Mouse (Mus musculus): ENCODE results near the gene Gna11. TPM values are rescaled to one million over a fixed set of nuclear protein-coding genes. Genes with fewer than 3 reads are reported as not detected.

The Gna11 gene
- total and polyA plus RNA-seq, 2 experiments from 2014 or later: 114 to 126 TPM

DNA sequence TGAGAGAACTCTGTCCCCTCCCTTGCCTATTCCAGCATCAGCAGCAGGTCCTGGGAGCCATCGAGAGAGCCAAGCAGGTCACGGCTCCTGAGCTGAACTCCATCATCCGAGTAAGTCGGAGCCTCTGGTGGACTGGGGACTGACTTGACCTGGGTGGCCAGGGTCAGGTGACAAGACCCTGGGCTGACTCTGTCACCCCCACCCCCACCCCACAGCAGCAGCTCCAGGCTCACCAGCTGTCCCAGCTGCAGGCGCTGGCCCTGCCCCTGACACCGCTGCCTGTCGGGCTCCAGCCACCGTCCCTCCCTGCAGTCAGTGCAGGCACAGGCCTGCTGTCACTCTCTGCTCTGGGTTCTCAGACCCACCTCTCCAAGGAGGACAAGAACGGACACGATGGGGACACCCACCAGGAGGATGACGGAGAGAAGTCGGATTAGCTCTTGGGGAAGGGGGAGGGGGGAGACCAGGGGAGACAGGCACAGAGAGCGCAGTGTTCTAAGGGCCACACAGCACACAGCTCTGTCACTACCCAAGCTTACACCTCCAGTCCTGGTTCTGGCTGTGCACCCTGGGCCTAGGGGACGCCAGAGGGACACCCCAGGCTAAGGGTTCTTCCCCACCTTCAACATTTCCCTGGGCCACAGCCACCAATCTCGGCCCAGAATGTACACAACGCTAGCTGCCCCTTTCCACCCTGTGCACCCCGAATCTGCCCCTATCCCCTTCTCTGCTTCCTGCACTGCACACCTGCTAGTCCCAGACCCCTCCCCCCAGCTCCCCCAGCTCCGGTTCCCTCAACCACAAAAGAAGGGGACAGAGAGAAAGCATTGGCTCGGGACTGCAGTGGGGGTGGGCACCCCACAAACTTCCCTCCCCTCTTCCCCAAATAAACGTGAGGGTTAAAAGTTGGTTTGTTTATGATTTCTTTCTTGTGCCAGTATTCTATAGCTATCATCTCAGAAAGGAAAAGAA lies 20.6 kb upstream of the Gna11 start:
- H3K9ac ChIP-seq: no peak overlapping the region
- no peak overlapping the region for H3K4me2 ChIP-seq (ENCODE audit: low read depth)
- no peaks in the 10 kb centered on the region for H3K9me3 ChIP-seq (ENCODE audit: low read length)
- peaks cover 38% of the 10 kb centered on the region for H3K36me3 ChIP-seq (ENCODE audit: insufficient read depth)
- no peak overlapping the region for H3K27ac ChIP-seq (ENCODE audit: low read depth, low read length)
- H3K27me3 ChIP-seq (ENCODE audit: insufficient read depth, low read length): no peaks in the 10 kb centered on the region
- 48% methylated on average over 20 of the region's 20 CpGs for WGBS
- H3K4me1 ChIP-seq (ENCODE audit: insufficient read depth): peaks cover 9% of the 10 kb centered on the region
- no peak overlapping the region for H3K4me3 ChIP-seq (ENCODE audit: low read depth, low read length)
- no peak for TF ChIP-seq CTCF (IDR thresholded peaks at IDR 0.05; ENCODE audit: low read depth)
- no peak for ATAC-seq
- DNase-seq: no peak

- ATAC-seq (no peak), DNase-seq (peak; percentile 58)
- Histone ChIP-seq H3K4me2 (ENCODE audit: low read depth) (no peak overlapping the region), H3K4me3 (ENCODE audit: low read depth, low read length) (no peak overlapping the region), H3K27ac (ENCODE audit: low read depth, low read length) (no peak overlapping the region), H3K36me3 (ENCODE audit: insufficient read depth) (peaks cover 38% of the 10 kb centered on the region), H3K9me3 (ENCODE audit: low read length) (no peaks in the 10 kb centered on the region), H3K9ac (no peak overlapping the region), H3K27me3 (ENCODE audit: insufficient read depth, low read length) (no peaks in the 10 kb centered on the region), H3K4me1 (ENCODE audit: insufficient read depth) (peaks cover 5% of the 10 kb centered on the region; the same call in 1 of the 2 replicates)
- peak; percentile 73 for TF ChIP-seq CTCF (IDR thresholded peaks at IDR 0.05; ENCODE audit: low read depth)
- 31% methylated on average over 10 of the region's 10 CpGs for WGBS
These were observed 19.7 kb upstream of the Gna11 start for GRCm38 (mm10) chr10:81564734-81565133.

GRCm38 (mm10) chr10:81564216-81564615 lies 19.2 kb upstream of the Gna11 start:
- H3K36me3 ChIP-seq (ENCODE audit: insufficient read depth): peaks cover 38% of the 10 kb centered on the region
- DNase-seq: no peak
- H3K9me3 ChIP-seq (ENCODE audit: low read length): no peaks in the 10 kb centered on the region
- H3K9ac ChIP-seq: peak overlapping the region; percentile 22; the same call in 1 of the 2 replicates
- no peak overlapping the region for H3K4me2 ChIP-seq (ENCODE audit: low read depth)
- 0 out of 2 replicates have a peak overlapping the region, but pooled peaks have one; percentile 2 for H3K4me3 ChIP-seq (ENCODE audit: low read depth, low read length)
- no peak for ATAC-seq
- no peak overlapping the region; the same call in 1 of the 2 replicates for H3K27ac ChIP-seq (ENCODE audit: low read depth, low read length)
- no peaks in the 10 kb centered on the region for H3K27me3 ChIP-seq (ENCODE audit: insufficient read depth, low read length)
- 7% methylated on average over 10 of the region's 10 CpGs for WGBS
- TF ChIP-seq CTCF (IDR thresholded peaks at IDR 0.05; ENCODE audit: low read depth): no peak
- peaks cover 5% of the 10 kb centered on the region; the same call in 1 of the 2 replicates for H3K4me1 ChIP-seq (ENCODE audit: insufficient read depth)

DNA sequence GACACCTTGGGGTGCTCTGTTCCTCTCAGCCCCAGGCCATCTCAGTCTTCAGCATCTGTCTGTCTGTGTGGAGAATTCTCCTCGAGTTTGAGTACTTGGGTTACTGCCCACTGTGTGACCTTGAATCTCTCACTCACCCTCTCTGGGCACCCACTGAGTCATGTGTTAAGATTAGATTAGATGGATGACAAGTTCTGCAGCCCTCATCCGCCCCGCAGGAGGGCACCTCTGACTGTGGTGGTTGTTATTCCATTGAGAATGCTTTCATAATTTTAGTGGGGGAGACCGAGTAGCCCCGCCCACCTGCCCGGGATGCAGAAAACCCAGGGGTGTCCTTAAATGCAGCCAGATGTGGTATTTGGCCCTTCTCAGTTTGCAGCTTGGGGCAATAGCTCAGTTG lies 18.5 kb upstream of the Gna11 start:
- H3K27ac ChIP-seq (ENCODE audit: low read depth, low read length): no peak overlapping the region
- no peaks in the 10 kb centered on the region for H3K9me3 ChIP-seq (ENCODE audit: low read length)
- no peak for TF ChIP-seq CTCF (IDR thresholded peaks at IDR 0.05; ENCODE audit: low read depth)
- no peaks in the 10 kb centered on the region for H3K27me3 ChIP-seq (ENCODE audit: insufficient read depth, low read length)
- peaks cover 7% of the 10 kb centered on the region for H3K4me1 ChIP-seq (ENCODE audit: insufficient read depth)
- peaks cover 38% of the 10 kb centered on the region for H3K36me3 ChIP-seq (ENCODE audit: insufficient read depth)
- no peak for DNase-seq
- no peak overlapping the region for H3K4me2 ChIP-seq (ENCODE audit: low read depth)
- H3K4me3 ChIP-seq (ENCODE audit: low read depth, low read length): no peak overlapping the region
- H3K9ac ChIP-seq: no peak overlapping the region
- no peak for ATAC-seq
- 52% methylated on average over 6 of the region's 6 CpGs for WGBS

DNA sequence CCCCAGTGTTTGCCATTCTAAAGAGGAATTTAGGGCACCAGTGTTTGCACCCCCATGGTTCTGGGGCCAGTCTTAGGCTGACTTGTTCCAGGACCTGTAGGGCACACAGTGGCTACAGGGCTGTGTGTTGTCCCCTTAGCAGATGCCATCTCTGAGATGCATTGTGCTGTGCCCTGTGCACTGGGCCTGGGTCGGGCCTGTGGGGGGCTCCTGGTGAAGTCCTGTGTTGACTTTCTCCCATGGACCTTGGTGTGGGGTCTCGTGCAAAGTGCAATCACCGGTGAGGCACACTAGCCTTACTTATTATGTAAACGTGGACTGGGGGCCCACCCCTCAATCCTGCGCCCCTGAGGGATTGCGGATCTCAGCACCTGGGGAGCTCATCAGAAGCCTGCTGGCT lies 17.4 kb upstream of the Gna11 start:
- TF ChIP-seq CTCF (IDR thresholded peaks at IDR 0.05; ENCODE audit: low read depth): no peak
- H3K9me3 ChIP-seq (ENCODE audit: low read length): no peaks in the 10 kb centered on the region
- H3K27me3 ChIP-seq (ENCODE audit: insufficient read depth, low read length): no peaks in the 10 kb centered on the region
- 71% methylated on average over 6 of the region's 6 CpGs for WGBS
- ATAC-seq: no peak
- no peak overlapping the region for H3K4me3 ChIP-seq (ENCODE audit: low read depth, low read length)
- H3K4me2 ChIP-seq (ENCODE audit: low read depth): no peak overlapping the region
- H3K36me3 ChIP-seq (ENCODE audit: insufficient read depth): peaks cover 37% of the 10 kb centered on the region
- no peak overlapping the region for H3K9ac ChIP-seq
- no peak for DNase-seq
- peaks cover 5% of the 10 kb centered on the region for H3K4me1 ChIP-seq (ENCODE audit: insufficient read depth)
- no peak overlapping the region for H3K27ac ChIP-seq (ENCODE audit: low read depth, low read length)

DNA sequence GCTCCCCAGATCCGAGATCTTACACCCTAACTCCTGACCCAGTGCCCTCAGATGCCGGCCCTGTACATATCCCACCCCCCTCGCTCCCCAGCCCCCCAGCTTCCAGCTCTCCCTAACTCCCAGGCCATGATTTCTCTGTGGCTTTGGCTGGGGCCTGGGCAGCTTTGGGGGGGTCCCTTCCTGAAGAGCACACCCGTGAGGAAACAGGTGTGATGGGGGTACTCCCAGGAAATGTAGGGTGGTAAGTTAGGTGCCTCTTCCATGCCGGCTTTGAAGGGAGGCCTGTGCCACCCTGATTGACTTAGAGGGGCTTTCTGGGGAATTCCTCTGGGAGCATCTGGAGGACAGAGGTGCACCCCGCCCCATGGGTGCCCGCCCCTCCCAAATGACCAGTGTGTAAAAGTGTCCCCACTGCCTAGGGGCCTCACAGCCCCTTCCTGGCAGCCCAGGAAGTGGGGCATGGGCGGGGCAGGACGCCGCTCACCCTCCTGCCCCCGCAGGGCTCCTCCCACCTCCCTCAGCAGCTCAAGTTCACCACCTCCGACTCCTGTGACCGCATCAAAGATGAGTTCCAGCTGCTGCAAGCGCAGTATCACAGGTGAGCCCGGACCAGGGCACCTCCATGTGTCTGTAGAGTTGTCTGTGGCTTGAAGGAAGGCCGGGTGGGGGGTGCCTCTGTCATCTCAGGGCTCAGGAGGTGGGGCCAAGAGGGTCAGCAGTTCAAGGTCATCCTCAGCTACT lies 15.9 kb upstream of the Gna11 start:
- no peak for DNase-seq
- H3K4me3 ChIP-seq (ENCODE audit: low read depth, low read length): peak overlapping the region; percentile 76
- H3K27ac ChIP-seq (ENCODE audit: low read depth, low read length): 0 out of 2 replicates have a peak overlapping the region, but pooled peaks have one; percentile 87
- peak overlapping the region; percentile 88 for H3K4me2 ChIP-seq (ENCODE audit: low read depth)
- peaks cover 5% of the 10 kb centered on the region for H3K4me1 ChIP-seq (ENCODE audit: insufficient read depth)
- H3K27me3 ChIP-seq (ENCODE audit: insufficient read depth, low read length): no peaks in the 10 kb centered on the region
- no peak for ATAC-seq
- peak overlapping the region; percentile 93 for H3K9ac ChIP-seq
- WGBS: 43% methylated on average over 15 of the region's 16 CpGs
- H3K36me3 ChIP-seq (ENCODE audit: insufficient read depth): peaks cover 22% of the 10 kb centered on the region
- no peak for TF ChIP-seq CTCF (IDR thresholded peaks at IDR 0.05; ENCODE audit: low read depth)
- H3K9me3 ChIP-seq (ENCODE audit: low read length): no peaks in the 10 kb centered on the region

All from forebrain, postnatal 0 days (tissue).